Mouse (Mus musculus) lung, embryonic 16.5 days (tissue): ENCODE data around the gene Ros1. TPM values are rescaled to one million over a fixed set of nuclear protein-coding genes. Genes with fewer than 3 reads are reported as not detected.

Source experiments
- ATAC-seq: fragments of 200-750 bp; cut with Nextera tagmentation; 2 replicates; pipeline ENCODE4 v1.8.0; 2017; ENCODE audit warnings: low read depth, mild to moderate bottlenecking, moderate library complexity
- H3K27ac ChIP-seq: fragments of 300-500 bp; sonication (generic); 2 replicates; pipeline ENCODE4 v1.5.1; 2014; ENCODE audit warnings: mild to moderate bottlenecking, control low read depth, low read length
- H3K27me3 ChIP-seq: fragments of 300-500 bp; sonication (generic); 2 replicates; pipeline ENCODE4 v1.6.1; 2014; ENCODE audit warnings: low read depth, low read length, mixed read lengths; ENCODE audit not compliant: control insufficient read depth, insufficient read depth
- H3K36me3 ChIP-seq: fragments of 300-500 bp; sonication (generic); 2 replicates; pipeline ENCODE4 v1.6.1; 2014; ENCODE audit warnings: low read length; ENCODE audit not compliant: control insufficient read depth, insufficient read depth
- H3K4me1 ChIP-seq: fragments of 300-500 bp; sonication (generic); replicated peaks from 2 replicates; pipeline ENCODE4 v1.6.1; 2014; ENCODE audit warnings: low read length, mixed read lengths; ENCODE audit not compliant: control insufficient read depth, insufficient read depth
- H3K4me2 ChIP-seq: fragments of 300-500 bp; sonication (generic); 2 replicates; pipeline ENCODE4 v1.6.1; 2014; ENCODE audit warnings: low read depth, low read length, control low read depth
- H3K4me3 ChIP-seq: fragments of 300-500 bp; sonication (generic); 2 replicates; pipeline ENCODE4 v1.5.1; 2014; ENCODE audit warnings: mild to moderate bottlenecking, low read length, control low read depth
- H3K9ac ChIP-seq: fragments of 300-500 bp; sonication (generic); 2 replicates; pipeline ENCODE4 v1.6.1; 2014; ENCODE audit warnings: low read length, control low read depth
- H3K9me3 ChIP-seq: fragments of 300-500 bp; sonication (generic); 2 replicates; pipeline ENCODE4 v1.6.1; 2016; ENCODE audit warnings: low read length; ENCODE audit not compliant: control insufficient read depth
- WGBS: fragments of 180-500 bp; shearing (Covaris S2); extraction: QIAGEN DNeasy Blood & Tissue Kit; methylation state at CpG from one replicate; pipeline ENCODE4 v1.1.7; 2014; 5-methylcytosine and 5-hydroxymethylcytosine counted together
- polyA plus RNA-seq: library from polyadenylated mRNA; unstranded; fragments of >200 nt; fragmentation: Nextera tagmentation; extraction: Ambion mirVana; gene quantifications from 2 replicates; pipeline ENCODE4 v1.2.1, GENCODE M21; 2015

Gene Ros1
- polyA plus RNA-seq, 1 experiment from 2014 or later = 0.23 TPM

DNA sequence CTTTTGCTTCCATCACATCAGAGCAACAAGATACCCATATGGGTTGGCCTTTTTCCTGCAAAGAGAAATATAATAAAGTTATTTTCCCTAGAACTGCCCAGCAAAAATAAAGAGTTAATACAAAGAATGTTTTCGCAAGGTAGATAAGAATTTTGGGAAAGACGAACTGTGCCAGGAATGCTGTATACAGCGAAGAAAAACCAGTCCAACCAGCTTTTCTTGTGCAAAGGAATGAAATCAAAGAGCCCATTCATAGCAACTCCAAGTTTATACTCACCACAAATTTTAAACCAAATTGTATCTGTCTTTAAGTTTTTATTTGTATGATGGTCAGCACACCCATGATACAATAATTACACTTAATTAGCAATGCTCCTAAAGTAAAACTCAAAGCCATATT, 24.6 kb upstream of the Ros1 start:
- H3K27me3 ChIP-seq = no peaks in the 10 kb centered on the region
- peaks cover 10% of the 10 kb centered on the region; the same call in 1 of the 2 replicates for H3K4me1 ChIP-seq
- WGBS = 34% methylated on average over 3 of the region's 3 CpGs
- H3K36me3 ChIP-seq = no peaks in the 10 kb centered on the region
- H3K27ac ChIP-seq = peak overlapping the region; percentile 83
- no peaks in the 10 kb centered on the region for H3K9me3 ChIP-seq
- no peak overlapping the region for H3K9ac ChIP-seq
- no peak overlapping the region for H3K4me3 ChIP-seq
- ATAC-seq = peak; percentile 62
- peak overlapping the region; percentile 29; the same call in 1 of the 2 replicates for H3K4me2 ChIP-seq

GRCm38 (mm10) chr10:52217564-52217934, 22.5 kb upstream of the Ros1 start:
- no peak overlapping the region; the same call in 1 of the 2 replicates for H3K9ac ChIP-seq
- H3K27ac ChIP-seq = peak overlapping the region; percentile 69
- WGBS = 38% methylated on average over 7 of the region's 7 CpGs
- H3K36me3 ChIP-seq = no peaks in the 10 kb centered on the region
- no peak for ATAC-seq
- no peaks in the 10 kb centered on the region for H3K9me3 ChIP-seq
- no peak overlapping the region for H3K4me2 ChIP-seq
- H3K4me3 ChIP-seq = no peak overlapping the region
- H3K4me1 ChIP-seq = peaks cover 10% of the 10 kb centered on the region; the same call in 1 of the 2 replicates
- H3K27me3 ChIP-seq = no peaks in the 10 kb centered on the region

- Histone ChIP-seq H3K9ac (no peak overlapping the region), H3K27ac (no peak overlapping the region; the same call in 1 of the 2 replicates), H3K36me3 (no peaks in the 10 kb centered on the region), H3K4me2 (no peak overlapping the region), H3K27me3 (no peaks in the 10 kb centered on the region), H3K4me3 (no peak overlapping the region), H3K9me3 (no peaks in the 10 kb centered on the region), H3K4me1 (peaks cover 10% of the 10 kb centered on the region; the same call in 1 of the 2 replicates)
- 21% methylated on average over 7 of the region's 7 CpGs for WGBS
- ATAC-seq = peak; percentile 27; the same call in 1 of the 2 replicates
Observed at GRCm38 (mm10) chr10:52216797-52217563, 21.9 kb upstream of the Ros1 start.

DNA sequence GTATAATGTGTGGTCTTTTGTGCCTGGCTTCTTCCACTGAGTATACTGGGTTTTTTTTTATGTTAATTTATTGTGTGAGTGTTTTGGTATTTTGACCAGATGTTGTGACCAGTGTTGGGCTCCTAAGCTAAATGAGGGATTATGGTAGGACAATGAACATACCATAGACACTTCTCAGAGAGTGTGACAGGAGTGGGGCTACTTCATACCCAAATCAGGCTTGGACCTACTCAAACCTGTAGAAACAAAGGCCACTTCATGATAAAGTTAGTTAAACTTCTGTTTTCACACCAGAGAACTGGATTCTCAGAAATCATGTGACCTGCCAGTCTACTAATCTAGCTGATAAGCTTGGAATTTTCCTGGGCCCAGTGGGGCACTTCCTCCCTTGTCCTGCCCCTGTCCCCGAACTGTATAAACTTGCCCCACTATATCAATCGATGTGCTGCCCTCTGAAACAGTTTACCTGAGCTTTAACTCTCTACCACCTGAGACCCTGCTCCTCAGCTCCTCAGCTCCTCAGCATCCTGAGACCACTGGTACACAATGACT, 20.3 kb upstream of the Ros1 start:
- Histone ChIP-seq H3K27me3 (no peaks in the 10 kb centered on the region), H3K4me3 (no peak overlapping the region), H3K4me2 (no peak overlapping the region), H3K9ac (0 out of 2 replicates have a peak overlapping the region, but pooled peaks have one; percentile 15), H3K9me3 (no peaks in the 10 kb centered on the region), H3K36me3 (no peaks in the 10 kb centered on the region), H3K4me1 (peaks cover 6% of the 10 kb centered on the region; the same call in 1 of the 2 replicates), H3K27ac (peak overlapping the region; percentile 61)
- 26% methylated on average over 2 of the region's 2 CpGs for WGBS
- ATAC-seq = peak; percentile 32; the same call in 1 of the 2 replicates

GRCm38 (mm10) chr10:52204006-52204405, 9.0 kb upstream of the Ros1 start:
- H3K4me3 ChIP-seq = no peak overlapping the region
- H3K4me1 ChIP-seq = no peaks in the 10 kb centered on the region
- no peak overlapping the region for H3K4me2 ChIP-seq
- H3K27ac ChIP-seq = no peak overlapping the region
- H3K36me3 ChIP-seq = no peaks in the 10 kb centered on the region
- WGBS = 56% methylated on average over 2 of the region's 2 CpGs
- H3K9ac ChIP-seq = no peak overlapping the region
- H3K27me3 ChIP-seq = no peaks in the 10 kb centered on the region
- ATAC-seq = no peak
- H3K9me3 ChIP-seq = no peaks in the 10 kb centered on the region

GRCm38 (mm10) chr10:52185900-52186299, 9.1 kb downstream of the Ros1 start:
- H3K27me3 ChIP-seq = no peaks in the 10 kb centered on the region

DNA sequence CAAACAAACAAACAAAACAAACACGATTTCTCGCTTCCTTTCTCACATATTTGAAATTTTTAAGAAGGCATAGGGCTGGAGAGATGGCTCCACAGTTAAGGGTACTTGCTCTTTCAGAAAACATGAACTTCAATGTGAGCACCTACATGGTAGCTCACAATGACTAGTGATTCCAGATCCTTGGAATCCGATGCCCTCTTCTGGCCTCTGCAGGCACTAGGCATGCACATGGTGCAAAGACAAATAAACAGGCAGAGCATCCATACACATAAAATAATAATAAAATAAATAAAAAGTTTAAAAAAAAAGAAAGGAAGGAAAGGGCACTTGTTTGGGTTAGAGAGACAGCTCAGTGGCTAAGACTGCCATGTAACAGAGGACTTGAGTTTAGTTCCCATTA, 12.2 kb downstream of the Ros1 start:
- no peaks in the 10 kb centered on the region for H3K4me1 ChIP-seq
- H3K27me3 ChIP-seq = no peaks in the 10 kb centered on the region
- H3K36me3 ChIP-seq = no peaks in the 10 kb centered on the region
- no peak overlapping the region for H3K9ac ChIP-seq
- 74% methylated on average over 3 of the region's 3 CpGs for WGBS
- H3K4me2 ChIP-seq = no peak overlapping the region
- ATAC-seq = no peak
- no peak overlapping the region for H3K27ac ChIP-seq
- H3K4me3 ChIP-seq = no peak overlapping the region
- H3K9me3 ChIP-seq = no peaks in the 10 kb centered on the region

More at GRCm38 (mm10) chr10:52185900-52186299, 9.1 kb downstream of the Ros1 start:
- H3K4me2 ChIP-seq = no peak overlapping the region
- H3K4me3 ChIP-seq = no peak overlapping the region
- H3K4me1 ChIP-seq = no peaks in the 10 kb centered on the region
- H3K9ac ChIP-seq = no peak overlapping the region
- ATAC-seq = no peak
- H3K27ac ChIP-seq = no peak overlapping the region
- 62% methylated on average over 4 of the region's 4 CpGs for WGBS
- no peaks in the 10 kb centered on the region for H3K9me3 ChIP-seq
- H3K36me3 ChIP-seq = no peaks in the 10 kb centered on the region

DNA sequence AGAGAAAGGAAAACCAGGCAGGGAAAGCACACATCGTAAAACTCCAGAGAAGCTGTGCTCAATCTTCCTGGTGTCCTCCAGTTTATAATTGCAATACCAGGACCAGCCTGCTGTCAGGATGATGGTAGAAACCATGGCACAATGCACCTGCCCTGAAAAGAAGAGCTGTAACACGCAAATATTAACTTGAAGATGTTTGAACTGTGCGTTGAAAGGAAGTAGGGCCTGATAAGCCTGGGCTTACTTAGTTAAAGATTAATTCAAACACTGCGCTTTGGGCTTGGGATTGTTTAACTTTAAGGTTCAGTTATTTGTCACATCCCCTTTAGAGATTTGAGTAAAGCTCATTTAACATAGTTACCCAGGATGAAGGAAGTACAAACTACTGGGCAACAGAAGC, 20.7 kb downstream of the Ros1 start:
- WGBS = 28% methylated on average over 4 of the region's 4 CpGs
- Histone ChIP-seq H3K9ac (no peak overlapping the region), H3K27me3 (no peaks in the 10 kb centered on the region), H3K4me2 (no peak overlapping the region), H3K36me3 (no peaks in the 10 kb centered on the region), H3K4me3 (no peak overlapping the region), H3K27ac (peak overlapping the region; percentile 77), H3K4me1 (peaks cover 3% of the 10 kb centered on the region; the same call in 1 of the 2 replicates), H3K9me3 (no peaks in the 10 kb centered on the region)
- peak; percentile 80 for ATAC-seq

GRCm38 (mm10) chr10:52170489-52170888, 24.6 kb downstream of the Ros1 start:
- H3K4me3 ChIP-seq = no peak overlapping the region
- H3K4me1 ChIP-seq = peaks cover 3% of the 10 kb centered on the region; the same call in 1 of the 2 replicates
- ATAC-seq = no peak
- peak overlapping the region; percentile 60 for H3K27ac ChIP-seq
- no peaks in the 10 kb centered on the region for H3K27me3 ChIP-seq
- H3K9ac ChIP-seq = no peak overlapping the region
- WGBS = 70% methylated on average over 1 of the region's 1 CpGs
- H3K9me3 ChIP-seq = no peaks in the 10 kb centered on the region
- no peak overlapping the region for H3K4me2 ChIP-seq
- H3K36me3 ChIP-seq = no peaks in the 10 kb centered on the region
